Mouse (Mus musculus) neural tube, embryonic 11.5 days (tissue): ENCODE results near the gene Rbp1. TPM values are rescaled to one million over a fixed set of nuclear protein-coding genes. Genes with fewer than 3 reads are reported as not detected.

Experiments used
- ATAC-seq: fragments of 200-750 bp; cut with Nextera tagmentation; 2 replicates; pipeline ENCODE4 v1.8.0; 2017; ENCODE audit warnings: moderate number of reproducible peaks, mild to moderate bottlenecking, moderate TSS enrichment, moderate library complexity; ENCODE audit not compliant: insufficient read depth, low FRiP score, low TSS enrichment
- DNase-seq: peaks from one replicate; pipeline ENCODE4 v3.0.0-alpha.2; 2015; ENCODE audit warnings: low spot score
- H3K27ac ChIP-seq: fragments of 300-500 bp; sonication (generic); 2 replicates; pipeline ENCODE4 v1.5.1; 2014; ENCODE audit warnings: low read depth, mild to moderate bottlenecking, low read length
- H3K27me3 ChIP-seq: fragments of 300-500 bp; sonication (generic); 2 replicates; pipeline ENCODE4 v1.6.1; 2014; ENCODE audit warnings: mild to moderate bottlenecking, low read length, mixed read lengths; ENCODE audit not compliant: control insufficient read depth, insufficient read depth
- H3K36me3 ChIP-seq: fragments of 300-500 bp; sonication (generic); 2 replicates; pipeline ENCODE4 v1.6.1; 2014; ENCODE audit warnings: mild to moderate bottlenecking, low read length, moderate library complexity, mixed read lengths; ENCODE audit not compliant: control insufficient read depth, insufficient read depth
- H3K4me1 ChIP-seq: fragments of 300-500 bp; sonication (generic); 2 replicates; pipeline ENCODE4 v1.6.1; 2014; ENCODE audit warnings: low read length, mixed read lengths; ENCODE audit not compliant: control insufficient read depth, insufficient read depth
- H3K4me2 ChIP-seq: fragments of 300-500 bp; sonication (generic); 2 replicates; pipeline ENCODE4 v1.6.1; 2014; ENCODE audit warnings: low read depth, mild to moderate bottlenecking, moderate library complexity
- H3K4me3 ChIP-seq: fragments of 300-500 bp; sonication (generic); 2 replicates; pipeline ENCODE4 v1.5.1; 2014; ENCODE audit warnings: low read depth, low read length
- H3K9ac ChIP-seq: fragments of 300-500 bp; sonication (generic); 2 replicates; pipeline ENCODE4 v1.6.1; 2014; ENCODE audit warnings: mild to moderate bottlenecking, low read length
- H3K9me3 ChIP-seq: fragments of 300-500 bp; sonication (generic); 2 replicates; pipeline ENCODE4 v1.6.1; 2016; ENCODE audit warnings: low read length; ENCODE audit not compliant: control insufficient read depth
- WGBS: fragments of 180-500 bp; shearing (Covaris S2); extraction: QIAGEN DNeasy Blood & Tissue Kit; methylation state at CpG from one replicate; pipeline ENCODE4 v1.1.7; 2014; 5-methylcytosine and 5-hydroxymethylcytosine counted together
- polyA plus RNA-seq: library from polyadenylated mRNA; unstranded; fragments of >200 nt; fragmentation: Nextera tagmentation; extraction: Ambion mirVana; gene quantifications from 2 replicates; pipeline ENCODE4 v1.2.1, GENCODE M21; 2014

Gene Rbp1
- polyA plus RNA-seq, 1 experiment from 2014 or later: 194 TPM

GRCm38 (mm10) chr9:98491071-98491470, 68.3 kb downstream of the Rbp1 start:
- Histone ChIP-seq H3K36me3 (no peaks in the 10 kb centered on the region), H3K4me1 (no peaks in the 10 kb centered on the region; the same call in 1 of the 2 replicates), H3K4me2 (no peak overlapping the region), H3K9me3 (no peaks in the 10 kb centered on the region), H3K27me3 (no peaks in the 10 kb centered on the region), H3K9ac (no peak overlapping the region), H3K4me3 (no peak overlapping the region), H3K27ac (no peak overlapping the region)
- DNase-seq (no peak), ATAC-seq (no peak)
- WGBS: 89% methylated on average over 5 of the region's 5 CpGs

GRCm38 (mm10) chr9:98492212-98492611, 69.5 kb downstream of the Rbp1 start:
- H3K9me3 ChIP-seq: no peaks in the 10 kb centered on the region
- no peaks in the 10 kb centered on the region for H3K36me3 ChIP-seq
- H3K4me1 ChIP-seq: peaks cover 5% of the 10 kb centered on the region; the same call in 1 of the 2 replicates
- no peak overlapping the region for H3K4me3 ChIP-seq
- H3K27me3 ChIP-seq: no peaks in the 10 kb centered on the region
- no peak overlapping the region for H3K4me2 ChIP-seq
- no peak for DNase-seq
- WGBS: 88% methylated on average over 5 of the region's 5 CpGs
- H3K27ac ChIP-seq: no peak overlapping the region
- no peak overlapping the region for H3K9ac ChIP-seq
- no peak for ATAC-seq

GRCm38 (mm10) chr9:98492821-98493220, 70.1 kb downstream of the Rbp1 start:
- WGBS: 78% methylated on average over 1 of the region's 1 CpGs
- Histone ChIP-seq H3K4me1 (peaks cover 11% of the 10 kb centered on the region), H3K27ac (no peak overlapping the region), H3K9ac (no peak overlapping the region), H3K4me2 (no peak overlapping the region), H3K36me3 (no peaks in the 10 kb centered on the region), H3K4me3 (no peak overlapping the region), H3K27me3 (no peaks in the 10 kb centered on the region), H3K9me3 (no peaks in the 10 kb centered on the region)
- DNase-seq (no peak), ATAC-seq (no peak)

Other genes with a start within 250 kb of the Rbp1 start
- 2.9 and 3.1 TPM in 2 replicates for gene Nmnat3, start 135.5 kb upstream of the Rbp1 start, polyA plus RNA-seq
- gene Rbp2, start 63.2 kb downstream of the Rbp1 start, polyA plus RNA-seq: 2.3 and 2.5 TPM in 2 replicates
- gene Copb2, start 140.8 kb downstream of the Rbp1 start, polyA plus RNA-seq: 198 and 200 TPM in 2 replicates
- 72.3 and 72.5 TPM in 2 replicates for gene Mrps22, start 178.7 kb downstream of the Rbp1 start, polyA plus RNA-seq